Mouse (Mus musculus) neural tube, embryonic 11.5 days (tissue): ENCODE measurements around the gene Pafah1b3. TPM values are rescaled to one million over a fixed set of nuclear protein-coding genes. Genes with fewer than 3 reads are reported as not detected.

Experiments used
- ATAC-seq: fragments of 200-750 bp; cut with Nextera tagmentation; 2 replicates; pipeline ENCODE4 v1.8.0; 2017; ENCODE audit warnings: moderate number of reproducible peaks, mild to moderate bottlenecking, moderate TSS enrichment, moderate library complexity; ENCODE audit not compliant: insufficient read depth, low FRiP score, low TSS enrichment
- DNase-seq: peaks from one replicate; pipeline ENCODE4 v3.0.0-alpha.2; 2015; ENCODE audit warnings: low spot score
- H3K27ac ChIP-seq: fragments of 300-500 bp; sonication (generic); 2 replicates; pipeline ENCODE4 v1.5.1; 2014; ENCODE audit warnings: low read depth, mild to moderate bottlenecking, low read length
- H3K27me3 ChIP-seq: fragments of 300-500 bp; sonication (generic); 2 replicates; pipeline ENCODE4 v1.6.1; 2014; ENCODE audit warnings: mild to moderate bottlenecking, low read length, mixed read lengths; ENCODE audit not compliant: control insufficient read depth, insufficient read depth
- H3K36me3 ChIP-seq: fragments of 300-500 bp; sonication (generic); 2 replicates; pipeline ENCODE4 v1.6.1; 2014; ENCODE audit warnings: mild to moderate bottlenecking, low read length, moderate library complexity, mixed read lengths; ENCODE audit not compliant: control insufficient read depth, insufficient read depth
- H3K4me1 ChIP-seq: fragments of 300-500 bp; sonication (generic); 2 replicates; pipeline ENCODE4 v1.6.1; 2014; ENCODE audit warnings: low read length, mixed read lengths; ENCODE audit not compliant: control insufficient read depth, insufficient read depth
- H3K4me2 ChIP-seq: fragments of 300-500 bp; sonication (generic); 2 replicates; pipeline ENCODE4 v1.6.1; 2014; ENCODE audit warnings: low read depth, mild to moderate bottlenecking, moderate library complexity
- H3K4me3 ChIP-seq: fragments of 300-500 bp; sonication (generic); 2 replicates; pipeline ENCODE4 v1.5.1; 2014; ENCODE audit warnings: low read depth, low read length
- H3K9ac ChIP-seq: fragments of 300-500 bp; sonication (generic); 2 replicates; pipeline ENCODE4 v1.6.1; 2014; ENCODE audit warnings: mild to moderate bottlenecking, low read length
- H3K9me3 ChIP-seq: fragments of 300-500 bp; sonication (generic); 2 replicates; pipeline ENCODE4 v1.6.1; 2016; ENCODE audit warnings: low read length; ENCODE audit not compliant: control insufficient read depth
- WGBS: fragments of 180-500 bp; shearing (Covaris S2); extraction: QIAGEN DNeasy Blood & Tissue Kit; methylation state at CpG from one replicate; pipeline ENCODE4 v1.1.7; 2014; 5-methylcytosine and 5-hydroxymethylcytosine counted together
- polyA plus RNA-seq: library from polyadenylated mRNA; unstranded; fragments of >200 nt; fragmentation: Nextera tagmentation; extraction: Ambion mirVana; gene quantifications from 2 replicates; pipeline ENCODE4 v1.2.1, GENCODE M21; 2014

Pafah1b3 gene
- polyA plus RNA-seq, 1 experiment from 2014 or later, result 321 TPM

DNA sequence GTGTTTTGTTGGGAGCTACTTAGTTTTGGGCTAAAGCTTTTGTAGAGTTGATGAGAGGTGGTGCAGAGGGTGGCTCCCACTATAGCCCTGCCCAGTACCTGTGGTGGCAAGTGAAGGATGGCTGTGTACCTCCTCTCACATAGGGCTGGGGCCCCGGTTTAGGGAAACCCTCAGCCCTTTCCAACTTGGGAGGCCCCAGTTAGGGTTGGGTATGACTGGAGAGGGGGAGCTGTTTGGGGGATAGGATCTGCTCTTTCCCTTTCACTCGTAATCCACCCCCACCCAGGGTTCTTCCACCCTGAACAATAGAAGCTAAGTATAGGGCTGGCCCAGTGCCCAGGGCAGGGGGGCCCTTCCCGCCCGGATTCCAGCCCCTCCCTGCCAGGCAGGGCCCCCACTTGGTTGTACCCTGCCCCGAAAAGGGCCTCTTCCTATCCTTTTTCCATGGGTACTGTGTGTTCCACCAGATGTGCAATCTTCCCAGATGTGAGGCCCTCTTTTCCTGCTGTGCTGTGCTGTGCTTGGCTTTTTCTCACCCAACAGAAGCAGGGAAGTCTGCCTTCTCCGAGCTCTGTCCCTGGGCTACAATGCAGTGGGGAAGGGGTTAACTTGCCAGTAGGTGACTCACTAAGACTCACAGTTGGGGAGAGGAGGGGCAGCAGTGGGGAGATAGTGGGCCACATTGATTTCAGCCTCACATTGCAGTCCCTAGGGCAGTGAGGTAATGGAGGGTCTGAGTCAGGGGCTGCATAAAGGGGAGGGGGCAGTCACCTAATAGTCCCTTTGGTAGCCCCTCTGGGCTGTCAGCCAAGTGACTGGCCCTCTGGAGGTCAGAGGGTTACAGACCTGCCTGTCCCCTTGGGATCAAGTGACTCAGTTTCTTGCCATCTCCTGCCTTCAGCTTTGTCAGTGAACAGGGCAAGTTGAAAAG lies 17.7 kb downstream of the Pafah1b3 start:
- WGBS, result 1% methylated on average over 6 of the region's 6 CpGs
- Histone ChIP-seq H3K36me3 (peaks cover 3% of the 10 kb centered on the region; the same call in 1 of the 2 replicates), H3K27me3 (no peaks in the 10 kb centered on the region), H3K9ac (peak overlapping the region; percentile 74), H3K27ac (peak overlapping the region; percentile 97), H3K4me2 (peak overlapping the region; percentile 84), H3K9me3 (no peaks in the 10 kb centered on the region), H3K4me1 (peaks cover 49% of the 10 kb centered on the region), H3K4me3 (peak overlapping the region; percentile 60)
- ATAC-seq, result no peak
- peak; percentile 48 for DNase-seq

DNA sequence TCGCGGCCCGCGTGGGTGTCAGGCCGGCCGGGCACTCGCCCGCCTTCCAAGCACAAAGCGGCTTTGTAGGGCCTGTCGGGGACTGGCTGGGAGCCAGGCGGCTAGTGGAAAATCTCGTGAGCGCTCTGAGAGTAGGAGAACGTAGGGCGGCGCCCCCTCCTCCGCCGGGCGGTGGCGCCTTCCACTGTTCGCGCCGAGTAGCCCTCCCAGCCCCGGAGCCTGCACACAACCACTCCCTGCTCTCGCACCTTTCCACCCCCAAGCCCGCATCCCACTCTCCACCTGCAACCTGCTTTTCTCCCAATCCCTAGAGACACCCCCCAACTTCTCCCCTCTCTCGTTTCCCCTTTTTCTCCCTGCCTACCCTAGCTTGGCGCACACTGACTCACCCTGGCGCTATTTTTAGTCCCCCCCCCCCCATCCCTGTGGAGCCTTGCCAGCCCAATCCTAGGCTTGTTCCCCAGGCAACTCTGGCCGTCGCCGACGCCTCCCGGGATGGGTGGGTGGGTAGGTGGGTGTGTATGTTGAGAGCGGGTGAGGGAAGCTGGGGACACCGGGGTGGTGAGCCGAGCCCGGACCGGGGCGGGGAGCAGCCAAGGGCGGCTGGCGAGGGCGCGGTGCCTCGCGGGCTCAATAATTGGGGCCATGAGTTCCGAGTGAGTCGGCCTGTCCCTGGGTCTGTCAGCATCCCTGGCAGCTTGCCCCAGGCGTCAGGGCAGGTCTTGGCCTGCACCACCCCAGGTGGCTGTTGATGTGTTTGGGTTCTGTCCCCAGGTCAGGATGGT lies 18.5 kb downstream of the Pafah1b3 start:
- under 1% methylated on average over 47 of the region's 49 CpGs for WGBS
- Histone ChIP-seq H3K4me3 (peak overlapping the region; percentile 60), H3K9ac (peak overlapping the region; percentile 74), H3K36me3 (no peaks in the 10 kb centered on the region), H3K27ac (peak overlapping the region; percentile 97), H3K9me3 (no peaks in the 10 kb centered on the region), H3K4me1 (peaks cover 47% of the 10 kb centered on the region), H3K4me2 (peak overlapping the region; percentile 84), H3K27me3 (no peaks in the 10 kb centered on the region)
- peak; percentile 64 for ATAC-seq
- DNase-seq, result peak; percentile 89

DNA sequence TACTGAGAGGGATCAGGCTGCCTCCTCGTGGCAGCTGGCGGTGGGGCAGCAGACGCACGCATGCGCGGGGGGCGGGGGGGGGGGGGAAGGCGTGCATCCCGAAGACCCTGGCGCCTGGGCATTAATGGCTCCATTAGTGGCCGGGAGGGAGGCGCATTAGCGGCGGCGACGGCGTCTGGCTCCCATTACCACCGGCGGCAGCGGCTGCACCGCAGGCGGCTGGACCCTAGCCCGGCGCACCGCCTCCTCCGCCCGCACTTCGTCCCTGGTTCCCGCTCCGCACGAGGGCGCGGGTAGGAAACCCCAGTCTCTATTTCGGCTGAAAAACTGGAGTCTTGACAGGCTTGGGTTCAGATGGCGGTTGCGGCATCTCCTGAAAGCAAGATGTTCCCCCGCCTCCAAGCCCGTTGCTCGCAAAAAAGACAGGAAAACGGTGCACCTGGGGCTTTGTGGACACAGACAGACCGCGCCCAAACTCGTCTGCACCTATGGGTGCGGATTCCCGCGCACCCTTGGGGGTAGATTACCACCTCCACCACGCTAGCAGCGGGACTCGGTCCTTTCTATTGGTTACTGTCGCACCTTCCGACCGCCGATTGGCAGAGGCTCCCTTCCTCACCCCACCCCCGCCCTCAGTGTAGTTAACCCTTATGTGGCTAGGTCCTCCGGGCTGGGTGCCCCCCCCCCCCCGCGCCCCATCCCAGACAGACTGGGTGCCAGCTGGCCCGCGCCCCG lies 19.3 kb downstream of the Pafah1b3 start:
- no peaks in the 10 kb centered on the region for H3K9me3 ChIP-seq
- WGBS, result under 1% methylated on average over 53 of the region's 60 CpGs
- no peaks in the 10 kb centered on the region for H3K36me3 ChIP-seq
- H3K9ac ChIP-seq, result peak overlapping the region; percentile 74
- peak overlapping the region; percentile 84 for H3K4me2 ChIP-seq
- H3K27me3 ChIP-seq, result no peaks in the 10 kb centered on the region
- ATAC-seq (peak; percentile 65), DNase-seq (peak; percentile 87)
- peak overlapping the region; percentile 60 for H3K4me3 ChIP-seq
- peaks cover 41% of the 10 kb centered on the region for H3K4me1 ChIP-seq
- peak overlapping the region; percentile 97 for H3K27ac ChIP-seq

DNA sequence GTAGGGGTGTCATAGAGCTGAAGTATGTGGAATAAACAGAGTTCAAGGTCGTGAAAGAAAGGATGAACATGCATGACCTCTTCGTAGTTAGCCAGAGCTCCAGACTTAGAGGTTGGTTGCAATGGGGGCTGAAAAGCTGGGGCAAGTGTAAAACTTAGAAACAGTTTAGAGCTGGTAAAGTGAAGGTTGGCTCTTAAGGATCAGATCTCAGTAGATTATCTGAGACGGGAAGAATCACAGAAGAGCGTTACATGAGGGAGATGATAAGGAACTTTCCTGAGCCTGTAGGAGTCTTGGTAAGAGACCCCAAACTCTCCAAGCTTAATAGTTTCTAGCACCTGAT lies 19.8 kb downstream of the Pafah1b3 start:
- peaks cover 35% of the 10 kb centered on the region for H3K4me1 ChIP-seq
- peak overlapping the region; percentile 84 for H3K4me2 ChIP-seq
- H3K27ac ChIP-seq, result peak overlapping the region; percentile 97; the same call in 1 of the 2 replicates
- H3K9me3 ChIP-seq, result no peaks in the 10 kb centered on the region
- ATAC-seq (no peak), DNase-seq (no peak)
- H3K27me3 ChIP-seq, result no peaks in the 10 kb centered on the region
- WGBS, result 13% methylated on average over 4 of the region's 4 CpGs
- no peaks in the 10 kb centered on the region for H3K36me3 ChIP-seq
- no peak overlapping the region for H3K9ac ChIP-seq
- peak overlapping the region; percentile 60 for H3K4me3 ChIP-seq

DNA sequence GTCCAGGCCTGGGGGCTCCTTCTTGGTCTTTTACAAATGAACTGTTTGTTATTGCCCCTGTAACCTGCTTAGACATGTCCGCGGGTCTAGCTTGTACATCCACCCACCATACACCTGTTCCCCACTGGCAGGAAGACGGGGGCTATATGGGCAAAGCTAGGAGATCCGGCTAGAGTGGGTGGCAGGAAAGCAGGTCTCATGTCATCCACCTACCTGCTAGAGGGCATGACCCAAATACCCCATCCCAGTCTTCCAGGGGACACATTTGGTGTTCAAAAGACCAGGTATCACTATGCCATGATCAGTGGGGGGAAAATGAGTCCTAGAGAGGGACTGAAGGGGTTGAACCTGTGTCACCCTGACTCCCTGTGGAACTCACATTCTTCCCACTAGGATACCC lies 20.4 kb downstream of the Pafah1b3 start:
- DNase-seq (no peak), ATAC-seq (no peak)
- no peaks in the 10 kb centered on the region for H3K9me3 ChIP-seq
- no peaks in the 10 kb centered on the region for H3K27me3 ChIP-seq
- H3K27ac ChIP-seq, result no peak overlapping the region
- H3K4me3 ChIP-seq, result no peak overlapping the region
- H3K4me2 ChIP-seq, result no peak overlapping the region
- H3K4me1 ChIP-seq, result peaks cover 35% of the 10 kb centered on the region
- H3K9ac ChIP-seq, result no peak overlapping the region
- 96% methylated on average over 4 of the region's 4 CpGs for WGBS
- no peaks in the 10 kb centered on the region; the same call in 1 of the 2 replicates for H3K36me3 ChIP-seq

DNA sequence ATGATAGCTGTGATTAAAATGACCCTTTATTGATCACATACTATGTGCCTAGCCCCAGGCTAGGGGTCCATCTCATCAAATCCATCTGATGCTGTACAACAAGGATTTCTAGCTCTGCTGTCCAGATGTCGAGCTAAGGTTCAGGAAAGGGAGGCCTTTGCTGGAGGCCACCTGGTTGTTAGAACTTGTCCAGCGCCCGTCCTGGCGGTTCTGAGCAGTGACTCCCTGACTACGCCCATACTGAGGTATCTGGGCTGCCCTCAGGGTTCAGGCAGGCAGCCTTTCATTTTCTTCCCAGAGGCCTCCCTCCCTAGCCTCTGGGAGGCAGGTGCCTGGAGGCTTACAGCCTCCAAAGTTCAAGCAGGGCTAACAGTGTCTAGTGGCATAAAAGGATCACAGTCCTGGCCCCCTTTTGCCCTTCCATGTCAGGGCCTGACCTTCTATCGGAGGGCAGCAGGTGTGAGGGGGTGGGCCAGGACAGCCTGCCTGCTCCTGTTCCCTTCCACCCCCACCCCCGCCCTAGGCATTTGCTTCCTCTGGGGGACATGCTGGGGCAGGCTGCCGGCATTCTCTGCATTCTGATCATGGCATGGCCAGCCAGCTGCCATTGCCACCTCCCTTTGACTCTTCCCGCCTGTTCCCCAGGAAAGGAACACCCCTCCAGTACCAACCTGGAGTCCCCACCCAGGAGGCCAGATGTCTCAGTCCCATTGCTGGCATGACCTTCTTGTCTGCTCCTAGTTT lies 22.1 kb downstream of the Pafah1b3 start:
- DNase-seq (no peak), ATAC-seq (no peak)
- Histone ChIP-seq H3K4me3 (no peak overlapping the region), H3K36me3 (no peaks in the 10 kb centered on the region; the same call in 1 of the 2 replicates), H3K9ac (peak overlapping the region; percentile 20; the same call in 1 of the 2 replicates), H3K4me1 (peaks cover 25% of the 10 kb centered on the region), H3K4me2 (no peak overlapping the region), H3K9me3 (no peaks in the 10 kb centered on the region), H3K27me3 (no peaks in the 10 kb centered on the region), H3K27ac (no peak overlapping the region)
- WGBS, result 52% methylated on average over 9 of the region's 9 CpGs

DNA sequence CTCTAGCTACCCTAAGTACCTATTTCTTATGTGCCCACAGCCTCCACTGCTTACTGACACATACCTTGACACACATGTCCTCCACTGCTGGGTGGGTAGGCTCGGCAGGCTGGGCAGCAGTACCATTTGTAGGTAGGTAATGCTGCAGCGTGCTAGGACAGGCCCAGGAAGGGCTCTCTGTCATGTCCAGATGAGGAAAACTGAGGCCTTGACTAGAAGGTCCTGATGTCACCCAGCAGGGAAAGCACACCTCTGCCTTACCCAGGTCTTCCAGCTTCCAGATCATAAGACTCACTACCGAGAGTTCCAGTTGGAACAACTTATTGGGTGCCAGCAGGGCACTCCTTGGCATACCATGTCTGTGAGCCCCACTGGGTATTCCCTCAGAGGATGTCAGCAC lies 22.8 kb downstream of the Pafah1b3 start:
- no peak overlapping the region for H3K27ac ChIP-seq
- no peak overlapping the region for H3K9ac ChIP-seq
- H3K4me1 ChIP-seq, result peaks cover 17% of the 10 kb centered on the region
- H3K4me2 ChIP-seq, result no peak overlapping the region
- no peak overlapping the region for H3K4me3 ChIP-seq
- DNase-seq, result no peak
- H3K36me3 ChIP-seq, result no peaks in the 10 kb centered on the region; the same call in 1 of the 2 replicates
- no peaks in the 10 kb centered on the region for H3K27me3 ChIP-seq
- no peak for ATAC-seq
- 84% methylated on average over 3 of the region's 3 CpGs for whole genome bisulfite sequencing
- H3K9me3 ChIP-seq, result no peaks in the 10 kb centered on the region

DNA sequence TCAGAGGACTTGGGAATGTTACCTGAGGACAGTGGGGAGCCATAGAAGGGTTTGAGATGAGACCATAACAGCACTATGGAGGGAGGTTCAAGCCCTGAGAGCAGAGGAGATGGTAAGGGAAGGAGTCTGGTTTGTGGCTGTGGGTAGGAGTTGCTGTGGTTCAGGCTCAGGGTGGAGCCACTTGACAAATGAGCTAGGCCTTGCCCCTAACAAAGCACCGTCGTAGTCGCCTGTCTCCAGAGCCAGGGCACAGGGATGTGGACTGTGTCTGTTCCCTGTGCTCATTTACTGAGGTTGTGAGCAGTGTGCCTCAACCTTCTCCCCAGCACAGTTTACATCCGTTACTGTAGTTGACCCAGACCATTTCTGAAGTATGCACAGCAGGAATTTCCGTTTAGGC lies 23.2 kb downstream of the Pafah1b3 start:
- peaks cover 13% of the 10 kb centered on the region for H3K4me1 ChIP-seq
- no peak for ATAC-seq
- H3K27me3 ChIP-seq, result no peaks in the 10 kb centered on the region
- H3K27ac ChIP-seq, result no peak overlapping the region
- no peak for DNase-seq
- WGBS, result 60% methylated on average over 5 of the region's 5 CpGs
- no peaks in the 10 kb centered on the region; the same call in 1 of the 2 replicates for H3K36me3 ChIP-seq
- H3K9ac ChIP-seq, result no peak overlapping the region
- no peaks in the 10 kb centered on the region for H3K9me3 ChIP-seq
- H3K4me3 ChIP-seq, result no peak overlapping the region
- H3K4me2 ChIP-seq, result no peak overlapping the region
